Mouse (Mus musculus) inflammation-experienced regulatory T-cells, adult 6 months (primary cell): ENCODE data around the gene Pnck. TPM values are rescaled to one million over a fixed set of nuclear protein-coding genes. Genes with fewer than 3 reads are reported as not detected.

Experiments
- ATAC-seq: one replicate; pipeline ENCODE4 v1.8.0; 2017
- polyA plus RNA-seq, 3 experiments: library from polyadenylated mRNA; unstranded; fragments of 100-300 nt; shearing (Covaris generic); gene quantifications; one replicate each; pipeline ENCODE4 v1.2.1; 2017

Gene Pnck
- polyA plus RNA-seq, 3 experiments from 2014 or later: 0.48 to 4.1 (median 2.3) TPM

DNA sequence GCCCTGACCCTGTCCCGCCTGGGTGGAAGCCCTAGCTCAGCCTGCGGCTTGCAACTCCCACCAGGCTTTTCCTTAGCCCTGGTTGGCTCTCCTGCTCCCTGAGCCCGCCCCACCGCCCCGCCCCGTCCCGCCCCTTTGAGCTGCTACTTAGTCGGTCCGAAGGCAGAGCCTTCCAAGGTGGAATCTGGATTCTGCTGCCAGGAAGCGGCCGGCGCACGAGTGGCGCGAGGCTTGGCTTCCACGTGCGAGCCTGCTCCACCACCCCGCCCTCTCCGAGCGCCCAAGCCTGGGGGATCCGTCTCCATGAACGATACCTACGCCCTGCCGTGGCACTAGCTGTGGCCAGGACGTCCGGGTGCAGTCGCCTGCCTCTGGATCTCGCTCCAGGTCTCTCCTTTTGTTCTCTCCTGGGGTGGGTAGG is 20.7 kb downstream of the Pnck start, which contains the start of gene Dusp9:
Gene Dusp9 (plus strand): TSS at position 165 of the 421 bp plus-strand sequence.
- peak; percentile 41 for ATAC-seq

GRCm38 (mm10) chrX:73637415-73637814 is 22.5 kb downstream of the Pnck start:
- no peak for ATAC-seq

GRCm38 (mm10) chrX:73635425-73635824 is 24.5 kb downstream of the Pnck start:
- peak; percentile 38 for ATAC-seq

- ATAC-seq: no peak
Observed at GRCm38 (mm10) chrX:73626981-73627380, 32.9 kb downstream of the Pnck start.

DNA sequence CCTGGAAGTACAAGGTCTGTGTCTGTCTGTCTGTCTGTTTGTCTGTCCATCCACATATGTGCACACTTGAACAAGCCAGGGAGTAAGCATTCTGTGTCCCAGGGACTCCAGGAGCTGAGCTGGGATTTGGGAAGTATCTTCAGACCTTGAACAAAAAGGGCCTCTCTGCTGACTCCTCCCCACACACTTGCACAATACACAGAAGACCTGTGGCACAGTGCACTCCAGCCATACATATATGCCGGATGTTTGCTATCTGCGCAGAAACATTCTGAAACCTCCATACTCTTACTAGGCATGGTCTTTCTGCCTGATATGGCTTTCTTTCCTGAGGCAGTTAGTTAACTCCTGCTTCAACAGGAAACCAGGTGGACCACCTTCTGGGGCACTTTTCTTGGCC is 40.0 kb downstream of the Pnck start:
- ATAC-seq: no peak

DNA sequence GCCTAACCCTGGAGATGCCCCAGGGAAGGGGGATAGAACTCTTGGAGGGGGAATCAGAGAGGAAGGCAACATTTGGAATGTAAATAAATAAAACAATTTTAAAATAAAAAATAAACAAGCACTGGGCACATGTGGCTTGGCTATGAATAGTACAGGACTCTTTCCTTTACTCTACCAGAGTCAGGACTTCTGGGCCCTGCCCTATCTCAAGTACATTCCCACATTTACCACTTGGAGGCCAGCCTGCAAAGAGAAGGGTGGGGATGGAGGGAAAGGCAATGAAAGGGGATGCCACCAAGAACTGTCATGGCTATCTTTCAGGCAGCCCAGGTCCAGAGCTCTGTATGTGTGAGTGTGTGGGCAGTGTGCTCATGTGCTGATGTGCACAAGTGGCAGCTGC is 40.5 kb downstream of the Pnck start:
- ATAC-seq: no peak

DNA sequence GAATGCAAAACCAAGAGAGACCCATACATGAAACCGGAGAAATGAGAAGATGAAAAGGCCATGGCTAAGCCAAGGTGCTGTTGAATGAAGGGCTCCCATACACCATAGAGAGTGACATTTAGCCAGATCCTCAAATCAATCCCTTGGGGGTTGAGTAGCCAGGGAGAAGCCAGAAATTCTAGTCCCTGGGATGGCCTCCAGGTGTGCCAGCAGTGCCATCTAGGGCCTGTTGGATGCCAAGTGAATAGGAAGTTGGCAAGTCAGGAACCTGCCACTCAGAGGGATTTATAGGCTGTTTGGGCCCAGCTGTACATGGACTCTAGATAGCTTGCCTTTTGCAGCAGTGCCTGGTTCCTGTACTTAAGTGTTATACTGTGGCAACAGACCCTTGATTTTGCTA is 44.0 kb downstream of the Pnck start:
- ATAC-seq: no peak

DNA sequence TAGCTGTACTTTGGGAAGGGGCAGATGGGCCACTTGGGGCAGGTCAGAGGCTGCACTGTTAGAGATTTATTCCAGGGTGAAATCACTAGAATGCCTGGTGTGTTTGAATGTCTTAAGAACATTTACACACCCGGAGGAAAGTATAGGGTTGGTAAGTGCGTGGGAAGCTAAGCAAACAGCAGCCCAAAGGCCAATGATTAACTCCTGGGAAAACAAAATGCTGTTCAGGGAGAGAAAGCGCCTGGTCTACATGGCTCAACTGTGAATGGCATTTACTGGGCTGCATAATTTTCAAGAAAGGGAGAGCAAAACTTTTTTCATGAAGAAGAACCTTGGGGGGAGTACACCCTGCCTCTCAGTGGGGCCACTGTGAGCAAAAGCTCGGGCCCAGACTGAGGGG is 46.3 kb downstream of the Pnck start:
- ATAC-seq: no peak

Other genes with a start within 250 kb of the Pnck start
- gene Zfp92, start 249.0 kb downstream of the Pnck start, polyA plus RNA-seq: under 1 TPM in 1 of 3 experiments, not detected in 2; 0.21 TPM
- gene Trex2, start 224.8 kb downstream of the Pnck start, polyA plus RNA-seq: not detected
- gene Haus7, start 201.1 kb downstream of the Pnck start, polyA plus RNA-seq: 10 to 100 TPM; 28.7 to 40.7 (median 32.3) TPM
- gene Bgn, start 176.5 kb downstream of the Pnck start, polyA plus RNA-seq: 1 to 10 TPM in 1 of 3 experiments, not detected in 2; 1.1 TPM
- gene Atp2b3, start 157.0 kb downstream of the Pnck start, polyA plus RNA-seq: not detected
- under 1 TPM in 1 of 3 experiments, not detected in 2; 0.34 TPM for gene Dusp9, start 20.7 kb downstream of the Pnck start, polyA plus RNA-seq
- 1 to 10 TPM in 1 of 3 experiments, under 1 TPM in 2; 0.82 to 1.2 (median 0.86) TPM for gene Slc6a8, start 13.0 kb upstream of the Pnck start, polyA plus RNA-seq
- 100 to 1,000 TPM; 275 to 325 (median 313) TPM for gene Bcap31, start 56.1 kb upstream of the Pnck start, polyA plus RNA-seq
- 10 to 100 TPM; 22.9 to 35.1 (median 34.0) TPM for gene Abcd1, start 56.5 kb upstream of the Pnck start, polyA plus RNA-seq
- not detected for gene Plxnb3, start 97.0 kb upstream of the Pnck start, polyA plus RNA-seq
- 1 to 10 TPM in 1 of 3 experiments, under 1 TPM in 2; 0.35 to 1.1 (median 0.59) TPM for gene Srpk3, start 114.3 kb upstream of the Pnck start, polyA plus RNA-seq
- 100 to 1,000 TPM; 135 to 184 (median 143) TPM for gene Idh3g, start 126.8 kb upstream of the Pnck start, polyA plus RNA-seq
- gene Ssr4, start 126.9 kb upstream of the Pnck start, polyA plus RNA-seq: 100 to 1,000 TPM; 206 to 265 (median 243) TPM
- under 1 TPM; 0.15 to 0.24 (median 0.15) TPM for gene Pdzd4, start 164.9 kb upstream of the Pnck start, polyA plus RNA-seq
- gene Avpr2, start 232.0 kb upstream of the Pnck start, polyA plus RNA-seq: 1 to 10 TPM; 1.5 to 3.2 (median 2.7) TPM
- 10 to 100 TPM in 1 of 3 experiments, 1 to 10 TPM in 2; 5.6 to 21.3 (median 9.7) TPM for gene L1cam, start 236.0 kb upstream of the Pnck start, polyA plus RNA-seq